Mouse (Mus musculus) cerebral cortex, adult 2 months (tissue): ENCODE results near the gene Cd101.

Experiments used
- WGBS: fragments of 180-500 bp; shearing (Covaris S2); methylation state at CpG from one replicate; pipeline ENCODE4 v1.1.7; 2018; 5-methylcytosine and 5-hydroxymethylcytosine counted together

The Cd101 gene

DNA sequence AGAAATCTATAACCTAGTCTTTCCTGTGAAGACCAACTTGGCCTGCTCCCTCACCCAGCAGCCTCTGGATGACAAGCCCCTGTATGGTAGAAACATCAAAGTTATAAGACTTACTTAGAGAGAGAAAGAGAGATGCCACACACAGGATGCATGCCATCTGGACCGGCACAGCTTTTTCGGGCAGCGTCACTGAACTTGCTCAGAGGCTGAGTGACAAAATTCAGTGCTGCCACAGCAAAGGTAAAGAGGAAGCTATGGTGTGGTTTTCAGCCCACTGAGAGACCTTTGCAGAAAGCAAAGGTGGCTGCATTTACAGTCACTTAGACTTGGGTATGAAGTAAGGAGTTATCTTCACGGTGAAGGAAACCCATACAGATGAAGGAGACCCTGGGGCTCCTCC lies at the start of gene Cd101:
Gene Cd101 (minus strand): TSS at position 218 of the 400 bp plus-strand sequence.
- WGBS, result 68% methylated on average over 4 of the region's 4 CpGs

DNA sequence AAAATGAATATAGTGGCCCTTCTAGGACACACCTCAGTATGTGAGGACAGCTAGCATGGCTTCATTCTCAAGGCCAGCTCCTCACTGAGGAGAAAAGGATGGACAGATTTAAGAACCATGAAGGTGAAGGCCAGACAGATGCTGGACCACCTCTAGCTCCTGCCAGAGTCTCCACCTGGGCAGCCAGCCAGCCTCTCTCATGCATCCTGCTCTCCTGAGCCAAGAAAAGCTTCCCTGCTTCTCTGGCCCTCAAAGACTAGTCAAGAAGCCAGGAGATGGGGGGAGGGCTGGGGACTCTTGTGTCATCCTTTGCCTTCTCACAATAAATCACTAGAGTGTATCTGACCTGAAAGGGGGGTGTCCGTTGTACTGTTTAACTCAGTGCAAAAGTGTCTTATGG lies 49.0 kb upstream of the Cd101 start:
- 83% methylated on average over 1 of the region's 1 CpGs for WGBS

DNA sequence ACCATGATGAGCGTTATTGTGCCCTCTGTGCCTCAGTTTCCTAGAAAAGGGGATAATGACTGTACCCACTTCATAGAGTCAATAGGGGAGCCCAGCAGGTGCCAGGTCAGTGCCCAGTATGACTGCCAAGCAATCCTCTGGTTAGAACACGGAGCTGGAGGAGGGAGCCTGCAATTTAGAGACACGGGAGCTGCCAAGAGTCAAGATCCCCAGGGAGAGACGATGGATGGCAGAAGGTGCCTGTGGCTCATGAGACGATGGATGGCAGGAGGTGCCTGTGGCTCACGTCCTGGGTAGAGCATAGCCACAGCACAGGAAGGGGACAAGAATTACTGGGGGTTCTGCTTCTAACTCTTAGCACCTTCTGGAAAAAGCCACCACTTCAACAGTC lies 48.3 kb upstream of the Cd101 start:
- 79% methylated on average over 6 of the region's 6 CpGs for WGBS

DNA sequence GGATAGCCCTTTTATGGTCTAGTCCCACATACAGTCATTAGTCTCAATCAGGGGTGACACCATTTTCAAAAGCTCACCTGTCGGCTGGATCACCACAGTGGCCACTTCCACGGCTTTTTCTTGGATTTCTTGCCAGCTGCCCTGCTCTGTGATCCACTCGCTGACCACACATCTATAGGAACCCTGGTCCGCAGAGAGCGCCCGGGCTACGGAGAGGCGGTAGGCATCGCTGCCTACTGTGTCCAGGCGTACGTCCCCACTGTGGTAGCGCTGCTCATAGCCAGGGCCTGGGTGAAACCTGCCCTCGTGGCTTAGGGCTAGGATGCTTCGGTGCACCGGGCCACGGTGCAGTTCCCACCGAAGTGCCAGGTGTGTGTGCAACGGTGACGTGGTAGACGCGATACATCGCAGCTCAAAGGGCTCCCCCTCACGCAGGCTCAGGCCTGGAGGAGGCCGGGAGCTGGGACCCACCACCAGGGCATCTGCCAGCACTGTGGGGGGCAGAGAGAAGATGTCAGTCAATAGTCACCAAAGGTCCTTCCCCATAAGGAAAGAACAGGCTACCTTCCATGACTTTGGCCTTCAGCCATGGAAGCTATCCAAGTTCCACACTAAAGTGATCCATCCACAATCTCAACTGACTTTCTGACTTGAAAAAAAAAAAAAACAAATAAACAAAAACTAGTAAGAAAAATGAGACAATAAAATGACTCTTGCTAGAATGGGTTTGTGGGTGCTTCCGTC lies 47.8 kb upstream of the Cd101 start:
- WGBS, result 96% methylated on average over 25 of the region's 25 CpGs

DNA sequence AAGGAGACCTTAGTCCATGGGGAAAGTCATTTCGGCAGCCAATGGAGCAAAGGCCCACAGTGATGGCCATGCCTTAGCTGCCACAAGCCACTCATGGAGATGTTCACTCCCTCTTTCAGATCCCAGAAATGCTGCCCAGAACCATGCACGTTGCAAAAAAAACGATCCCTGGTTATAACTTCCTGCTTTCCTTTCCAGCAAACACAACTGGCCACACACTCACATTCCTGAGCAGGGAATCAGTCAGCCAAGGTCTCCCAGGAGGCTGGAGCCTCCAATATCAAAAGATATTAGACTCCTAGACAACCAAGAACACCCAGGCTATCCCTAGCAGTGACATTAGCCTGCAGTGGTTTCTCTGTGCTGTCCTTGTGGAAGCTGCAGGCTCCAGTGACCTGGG lies 46.5 kb upstream of the Cd101 start:
- WGBS, result 72% methylated on average over 3 of the region's 3 CpGs

DNA sequence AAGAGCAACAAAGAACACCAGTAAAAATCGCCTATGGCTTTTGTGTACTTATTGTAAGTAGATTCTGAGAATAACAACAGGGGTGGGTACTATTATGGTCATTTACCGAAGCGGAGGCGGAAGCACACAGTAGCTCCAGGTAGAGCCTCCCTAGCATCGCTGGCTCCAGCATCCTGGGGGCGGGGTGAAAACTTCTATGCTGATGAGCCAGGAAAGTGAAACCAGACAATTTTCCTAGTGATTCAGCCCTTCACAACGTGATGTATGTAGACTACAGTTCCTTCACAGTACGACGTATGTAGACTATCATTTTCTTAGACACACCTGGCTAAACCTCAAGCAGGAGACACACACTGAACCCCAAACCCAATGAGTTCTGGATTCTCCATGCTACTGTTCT lies 44.0 kb upstream of the Cd101 start:
- WGBS, result 70% methylated on average over 9 of the region's 9 CpGs

DNA sequence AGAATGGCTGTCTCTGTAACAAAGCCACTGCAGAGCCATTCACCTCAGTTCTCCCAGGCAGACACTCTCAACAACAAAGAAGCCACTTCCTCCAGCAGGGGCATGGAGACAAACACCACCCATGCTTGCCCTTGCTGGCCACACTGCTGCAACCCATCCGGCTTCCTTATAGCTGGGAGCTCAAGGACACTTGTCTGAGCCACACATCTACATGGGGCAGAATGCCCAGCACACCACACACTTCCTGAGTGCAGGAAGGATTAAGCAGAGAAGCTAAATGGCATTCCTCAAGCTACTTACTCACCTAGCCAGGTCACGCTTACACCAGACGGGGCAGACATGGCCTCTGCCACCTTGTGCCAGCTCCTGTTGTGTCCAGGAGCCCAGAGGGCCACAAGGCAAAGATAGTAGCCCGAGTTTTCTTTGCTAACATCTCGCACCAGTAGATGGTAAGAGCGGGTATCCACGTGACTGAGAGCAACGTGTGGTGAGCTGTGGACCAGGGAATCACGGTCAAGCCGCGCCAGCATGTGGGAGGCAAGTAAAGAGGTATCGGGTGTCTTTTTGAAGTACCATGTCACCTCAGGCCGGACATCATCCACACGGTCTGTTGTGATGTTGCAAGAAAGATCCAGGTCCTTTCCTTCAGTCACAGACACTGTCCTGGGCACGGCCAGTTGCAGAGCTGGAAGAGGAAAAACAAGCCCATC lies 43.3 kb upstream of the Cd101 start:
- WGBS, result 94% methylated on average over 15 of the region's 15 CpGs

DNA sequence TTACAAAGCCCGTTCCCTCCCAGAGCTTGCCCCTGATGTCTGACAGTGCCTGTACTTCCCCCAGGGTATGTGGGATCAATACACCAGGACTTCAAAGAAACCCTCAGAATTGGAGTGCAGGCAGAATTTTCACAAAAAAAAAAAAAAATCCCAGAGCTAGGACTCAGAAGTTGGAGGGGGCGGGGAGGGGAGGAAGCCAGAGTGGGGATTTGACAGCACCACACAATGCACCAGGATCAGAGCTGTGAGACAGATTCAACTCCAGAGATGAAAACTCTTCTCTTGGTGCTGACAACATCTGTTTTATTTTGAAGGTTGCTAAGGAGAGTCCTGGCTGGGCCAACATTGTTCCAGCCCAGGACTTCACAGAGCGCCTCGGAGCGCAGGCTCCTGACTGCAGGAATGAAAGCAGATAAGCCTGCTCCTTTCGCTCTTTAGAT lies 41.5 kb upstream of the Cd101 start:
- 77% methylated on average over 6 of the region's 6 CpGs for WGBS

DNA sequence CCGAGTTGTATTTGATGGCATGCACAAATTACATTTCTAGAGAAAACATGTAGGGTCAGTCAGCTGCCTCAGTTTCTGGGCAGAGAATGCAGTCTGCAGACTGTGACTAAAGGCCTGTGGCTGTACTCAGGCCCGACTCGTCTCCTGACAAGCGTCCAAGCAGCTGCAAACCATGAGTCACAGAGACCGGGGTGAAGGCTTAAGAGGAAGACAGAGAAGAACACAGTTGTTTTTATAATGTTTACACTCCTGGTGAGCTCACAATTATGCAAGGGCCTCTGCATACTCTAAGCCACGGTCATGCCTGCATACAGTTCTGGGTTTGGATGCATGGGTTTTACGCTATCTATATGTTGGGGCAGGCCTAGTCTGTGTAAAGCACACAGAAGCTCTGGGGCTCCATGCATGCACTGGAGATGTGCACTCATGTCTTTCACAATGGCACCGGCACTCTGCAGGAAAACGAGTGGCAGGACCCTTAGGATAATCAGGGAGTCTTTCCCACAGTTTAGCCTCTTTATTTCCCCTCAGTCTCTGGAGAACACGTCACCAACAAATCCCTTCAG lies 41.0 kb upstream of the Cd101 start:
- WGBS, result 62% methylated on average over 10 of the region's 10 CpGs

DNA sequence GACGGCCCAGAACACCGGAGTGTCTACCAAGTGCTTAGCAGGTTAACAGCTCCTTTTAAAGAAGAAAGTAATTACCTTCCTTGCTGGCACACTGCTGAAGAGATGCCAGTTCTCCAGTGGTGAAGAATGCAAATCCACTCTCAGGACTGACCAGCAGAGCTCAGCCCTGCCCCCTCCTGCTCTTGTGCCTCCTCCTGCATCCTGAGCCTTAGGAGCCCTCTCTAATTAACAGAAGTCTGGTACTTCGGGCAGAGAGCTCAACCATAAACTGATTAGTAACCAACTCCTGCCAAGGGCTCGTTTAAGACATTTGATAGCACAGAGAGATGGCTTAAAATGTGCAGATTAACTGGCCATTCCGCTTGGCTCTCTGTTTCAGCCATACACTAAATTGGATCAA lies 39.3 kb upstream of the Cd101 start:
- WGBS, result 77% methylated on average over 5 of the region's 5 CpGs

DNA sequence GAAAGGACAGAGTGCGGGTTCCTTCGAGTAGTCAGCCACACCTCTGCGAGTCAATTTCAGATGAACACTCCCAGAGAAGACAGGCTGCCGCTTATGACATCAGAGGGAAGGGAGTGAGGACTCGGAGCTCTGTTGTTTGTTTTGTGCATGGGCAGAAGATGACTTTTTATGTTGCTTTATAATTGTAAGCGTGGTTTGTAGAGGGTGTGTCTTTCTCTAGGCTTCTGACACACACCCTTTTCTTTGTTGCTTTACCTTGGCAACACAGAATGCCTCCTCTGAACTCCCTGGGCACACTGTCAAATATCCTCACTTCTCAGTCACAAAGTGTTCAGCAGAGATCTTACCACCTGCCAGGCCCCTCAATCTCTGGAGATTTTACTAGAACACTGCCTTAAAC lies 36.8 kb upstream of the Cd101 start:
- 75% methylated on average over 6 of the region's 6 CpGs for WGBS

DNA sequence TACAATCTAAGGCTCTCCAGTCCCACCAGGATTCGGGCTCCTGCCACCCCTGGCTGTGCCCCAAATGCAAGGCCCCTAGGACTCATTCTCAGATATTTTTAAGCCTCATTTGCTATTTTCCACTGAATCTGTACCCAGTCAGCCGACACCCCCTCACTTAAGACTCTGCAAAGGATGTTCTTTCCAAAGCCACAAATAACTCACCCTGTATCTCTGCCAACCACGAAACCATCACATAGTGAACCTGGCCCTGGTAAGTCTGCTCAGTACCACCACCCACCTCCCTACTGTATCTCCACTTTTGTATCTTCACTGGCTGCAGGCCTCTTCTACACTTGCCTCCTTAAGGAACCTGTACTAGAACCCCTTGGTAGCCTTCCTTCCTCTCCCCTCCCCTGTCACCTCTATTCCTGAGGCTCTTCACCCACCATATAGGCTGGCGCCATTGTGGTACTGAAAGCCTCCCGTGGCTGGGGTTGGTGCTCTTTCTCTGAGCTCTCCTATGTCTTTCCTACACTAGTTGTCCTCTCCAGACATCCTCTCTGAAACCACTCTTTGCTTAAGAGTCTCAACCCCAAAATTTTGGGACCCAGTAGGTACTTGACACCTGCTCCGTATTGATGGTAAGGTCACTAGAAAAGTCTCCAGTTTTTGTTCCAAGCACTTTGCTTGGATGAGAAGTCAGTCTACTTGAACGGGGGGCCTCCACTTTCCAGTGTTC lies 32.7 kb upstream of the Cd101 start:
- WGBS, result 71% methylated on average over 7 of the region's 7 CpGs

DNA sequence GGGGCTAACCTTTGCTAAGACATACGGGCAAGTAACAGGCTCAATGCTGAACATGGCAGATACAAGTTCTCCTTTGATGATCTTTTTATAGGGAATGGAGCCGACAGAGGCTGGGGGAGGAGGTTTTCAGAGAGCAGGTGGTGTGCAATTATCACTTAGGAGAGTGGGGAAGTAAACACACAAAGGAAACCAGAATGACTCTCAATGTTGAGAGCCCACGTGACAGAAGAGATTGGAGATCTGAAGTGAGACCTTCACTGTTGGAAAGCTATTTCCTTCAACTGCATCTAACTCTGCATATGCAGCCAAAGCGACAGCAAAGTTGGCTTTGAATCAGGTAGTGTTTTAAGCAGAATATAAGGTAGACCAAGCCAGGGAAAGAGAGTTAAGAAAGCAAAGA lies 29.9 kb upstream of the Cd101 start:
- 46% methylated on average over 4 of the region's 4 CpGs for WGBS

DNA sequence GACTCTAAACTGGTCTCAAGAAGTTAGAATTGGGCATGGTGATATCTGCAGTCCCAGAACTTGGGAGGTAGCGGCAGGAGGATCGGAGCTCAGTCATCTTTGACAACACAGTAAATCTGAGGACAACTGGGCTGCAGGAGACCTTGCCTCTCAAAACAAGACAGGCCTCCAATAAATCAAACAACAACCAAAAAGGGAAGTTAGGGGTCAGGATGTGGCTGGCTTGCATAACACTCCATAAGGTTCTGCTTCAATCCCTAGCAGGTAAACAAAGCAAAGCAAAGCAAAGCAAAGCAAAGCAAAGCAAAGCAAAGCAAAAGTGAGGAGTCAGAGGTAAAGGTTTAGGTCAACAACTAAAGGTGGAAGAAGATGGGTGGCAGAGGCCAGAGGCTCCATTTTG lies 28.8 kb upstream of the Cd101 start:
- WGBS, result 91% methylated on average over 2 of the region's 2 CpGs

DNA sequence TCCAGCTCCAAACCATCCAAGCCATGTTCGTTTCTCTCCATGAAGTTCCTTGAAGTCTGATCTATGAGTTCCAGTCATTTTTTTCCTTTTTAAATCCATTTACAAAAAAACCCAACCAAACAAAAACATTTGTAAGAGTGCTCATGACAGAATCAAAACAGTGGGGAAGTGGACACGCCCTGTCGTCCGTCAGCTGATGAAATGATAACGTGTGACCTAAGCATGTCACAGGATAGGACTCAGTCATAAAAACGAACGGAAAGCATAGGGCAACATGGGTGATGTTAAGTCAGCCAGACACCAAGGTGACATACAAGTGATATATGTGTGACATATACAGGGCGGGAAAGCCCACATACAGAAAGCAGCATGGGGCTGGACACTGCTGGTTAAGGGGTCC lies 25.9 kb upstream of the Cd101 start:
- WGBS, result 86% methylated on average over 8 of the region's 8 CpGs

DNA sequence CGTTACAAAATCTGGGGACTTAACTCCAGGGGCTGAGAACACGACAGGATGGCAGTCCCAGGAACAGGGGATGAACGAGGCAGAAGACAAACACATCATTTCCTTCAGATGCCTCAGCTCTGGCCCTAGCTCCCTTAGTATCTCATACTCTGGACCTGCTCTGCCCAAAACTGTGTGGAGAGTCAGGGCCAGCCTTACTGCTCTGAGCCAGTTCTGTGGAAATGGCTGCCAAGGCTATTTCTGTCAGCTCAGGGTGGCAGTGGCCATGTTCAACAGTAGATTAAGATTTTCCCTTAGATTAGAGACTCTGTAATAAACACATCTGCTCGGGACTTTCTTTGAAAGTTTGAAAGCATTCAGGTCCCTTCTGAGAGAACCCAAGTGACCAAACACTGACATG lies 22.2 kb upstream of the Cd101 start:
- WGBS, result 76% methylated on average over 4 of the region's 4 CpGs

DNA sequence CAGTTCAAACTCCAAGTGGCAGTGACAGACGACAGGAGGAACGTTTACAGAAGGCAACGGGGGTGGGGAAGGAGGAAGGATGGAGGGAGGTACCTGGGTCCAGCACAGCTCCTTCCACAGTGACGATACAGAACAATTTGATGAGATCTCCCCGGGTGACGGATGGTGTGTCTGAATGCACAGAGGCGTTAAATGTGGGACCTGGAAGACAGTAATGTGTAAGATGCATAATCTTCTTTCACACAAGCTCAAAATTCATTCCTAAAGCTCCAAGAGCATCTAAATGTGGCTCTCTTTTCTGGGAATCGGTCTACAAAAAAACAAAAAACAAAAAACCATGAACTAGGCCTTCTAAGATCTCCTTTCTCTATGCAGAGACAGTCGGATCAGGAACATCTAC lies 20.6 kb upstream of the Cd101 start:
- 52% methylated on average over 9 of the region's 9 CpGs for WGBS

DNA sequence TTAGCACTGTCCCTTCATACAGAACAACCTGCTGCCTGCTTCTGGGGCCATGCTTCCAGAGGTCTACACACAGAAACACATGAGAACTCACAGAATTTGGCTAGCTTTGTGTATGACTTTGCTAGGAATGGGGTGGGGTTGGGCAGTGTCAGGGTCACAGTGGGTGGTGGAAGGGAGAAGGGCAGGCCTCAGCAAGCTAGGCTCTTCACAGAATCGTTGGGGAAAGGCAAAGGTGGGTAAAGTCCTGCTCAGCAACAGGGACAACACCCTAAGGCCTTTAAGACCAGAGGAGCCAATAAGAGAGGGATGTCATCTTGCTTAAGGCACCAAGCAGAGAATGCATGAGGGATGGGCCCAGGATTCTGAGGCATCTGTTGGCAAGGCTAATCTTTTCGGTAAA lies 19.4 kb upstream of the Cd101 start:
- WGBS, result 80% methylated on average over 2 of the region's 2 CpGs

DNA sequence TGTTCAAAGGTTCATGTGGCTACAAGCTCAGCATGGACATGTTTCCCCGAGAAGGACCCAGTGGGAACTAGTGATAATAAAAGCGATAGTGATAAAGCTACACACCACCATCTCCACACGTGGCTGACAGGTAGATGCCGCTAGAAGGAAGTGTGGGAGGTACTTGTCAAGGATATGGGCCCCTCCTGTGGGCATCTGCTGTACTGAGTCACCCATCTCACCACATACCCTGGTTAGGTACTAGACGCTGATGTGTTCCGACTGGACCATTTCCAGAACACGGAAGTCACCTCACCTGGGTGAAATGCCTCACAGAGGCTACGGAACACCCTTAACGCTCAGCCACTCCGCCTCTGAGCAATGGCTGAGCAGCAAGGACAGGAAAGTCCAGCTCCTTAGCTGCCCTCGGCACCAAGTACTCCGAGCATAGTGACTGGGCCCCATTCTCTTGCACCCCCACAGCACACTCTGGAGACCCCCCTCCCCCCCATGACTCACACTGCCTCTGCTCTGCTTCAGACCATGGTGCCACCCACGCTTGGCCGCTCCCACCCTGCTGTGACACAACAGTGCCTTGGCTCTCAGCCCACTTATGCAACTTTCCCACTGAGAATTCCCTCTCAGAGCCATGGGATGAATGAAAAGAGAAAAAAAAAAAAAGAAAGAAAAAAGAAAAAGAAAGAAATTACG lies 18.4 kb upstream of the Cd101 start:
- WGBS, result 47% methylated on average over 15 of the region's 15 CpGs

DNA sequence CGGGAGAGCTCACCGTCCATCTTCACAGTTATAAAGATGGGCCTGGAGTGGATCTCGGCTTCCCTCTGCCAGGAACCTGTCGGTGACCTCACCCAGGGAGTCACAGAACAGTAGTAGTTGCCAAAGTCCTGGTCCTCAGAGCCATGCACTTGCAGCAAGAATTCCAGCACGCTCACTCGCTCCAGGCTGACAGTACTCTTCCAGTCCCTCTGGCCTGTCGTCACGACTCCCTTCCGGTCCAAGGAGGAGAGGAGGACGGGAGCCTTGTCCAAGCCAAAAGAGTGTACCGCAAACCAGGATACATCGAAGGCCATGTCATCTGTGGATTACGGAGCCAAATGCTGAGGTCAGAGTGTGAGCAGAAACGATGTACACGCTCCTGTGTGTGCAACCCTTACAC lies 16.1 kb upstream of the Cd101 start:
- 93% methylated on average over 15 of the region's 15 CpGs for WGBS

DNA sequence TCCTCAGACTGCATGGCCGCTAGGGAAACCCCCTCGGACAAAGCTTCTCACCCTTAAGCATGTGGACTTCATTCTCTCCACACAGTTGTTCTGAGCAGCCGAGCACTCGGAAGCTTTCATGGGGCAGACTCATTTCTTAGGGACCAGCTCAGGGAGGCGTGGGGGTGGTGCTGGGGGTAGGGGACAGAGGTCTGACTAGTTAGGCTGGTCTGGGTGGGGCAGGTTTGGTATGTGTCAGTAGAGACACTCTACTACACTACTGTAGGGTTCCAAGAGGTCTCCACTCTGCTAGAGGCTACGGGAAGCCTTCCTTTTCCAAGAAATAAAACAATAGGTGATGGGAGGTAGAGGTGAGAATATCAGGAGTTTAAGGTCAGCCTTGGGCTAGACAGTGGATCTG lies 15.3 kb upstream of the Cd101 start:
- 96% methylated on average over 6 of the region's 6 CpGs for WGBS

DNA sequence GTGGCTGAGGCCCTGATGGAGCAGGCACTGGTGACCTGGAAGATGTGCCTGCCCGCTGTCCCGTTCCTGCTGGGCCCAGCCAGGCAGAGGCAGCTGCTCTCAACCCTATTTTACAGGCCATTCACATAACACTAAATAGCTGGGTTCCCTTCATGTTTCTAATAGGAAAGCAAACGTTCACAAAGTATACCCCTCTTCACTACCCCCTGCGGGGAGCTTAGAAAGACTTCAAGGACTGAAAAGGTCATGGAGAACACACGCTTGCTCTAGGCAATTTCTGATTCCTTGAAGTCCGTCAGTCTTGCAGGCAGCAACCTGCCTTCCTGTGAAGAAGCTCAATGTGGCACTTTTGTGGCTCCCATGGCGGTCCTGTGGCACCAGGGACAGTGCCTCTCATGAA lies 12.6 kb upstream of the Cd101 start:
- 86% methylated on average over 7 of the region's 7 CpGs for WGBS
